Mouse (Mus musculus) myocyte (in vitro differentiated cells): Measurements from ENCODE around the gene Tigd2. TPM values are rescaled to one million over a fixed set of nuclear protein-coding genes. Genes with fewer than 3 reads are reported as not detected.

ENCODE experiments used
- H3K27me3 ChIP-seq: one replicate; pipeline ENCODE4 v1.6.1; 2011; ENCODE audit not compliant: control insufficient read depth, insufficient read depth, insufficient read length
- H3K36me3 ChIP-seq: one replicate; pipeline ENCODE4 v1.6.1; 2011; ENCODE audit not compliant: control insufficient read depth, insufficient read depth
- H3K4me2 ChIP-seq: one replicate; pipeline ENCODE4 v1.6.1; 2011; ENCODE audit warnings: low read depth, control low read depth
- H3K4me3 ChIP-seq: one replicate; pipeline ENCODE4 v1.5.1; 2011; ENCODE audit warnings: mild to moderate bottlenecking, control low read depth, moderate library complexity
- H3K79me2 ChIP-seq: one replicate; pipeline ENCODE4 v1.6.1; 2011; ENCODE audit not compliant: control insufficient read depth, insufficient read depth
- H3ac ChIP-seq: one replicate; pipeline ENCODE4 v1.6.1; 2011; ENCODE audit not compliant: control insufficient read depth, insufficient read length
- CEBPB ChIP-seq: IDR thresholded peaks from 2 replicates; pipeline ENCODE4 v1.6.1; 2011; ENCODE audit warnings: mild to moderate bottlenecking, moderate library complexity; ENCODE audit not compliant: poor library complexity, insufficient read depth, severe bottlenecking
- E2F4 ChIP-seq: IDR thresholded peaks from one replicate; pipeline ENCODE4 v1.6.1; 2011; ENCODE audit warnings: mild to moderate bottlenecking, control low read depth, moderate library complexity; ENCODE audit not compliant: insufficient read depth
- MAX ChIP-seq: IDR thresholded peaks from one replicate; pipeline ENCODE4 v1.6.1; 2011; ENCODE audit warnings: low read depth, mild to moderate bottlenecking, control low read depth
- MYOD1 ChIP-seq, 3 experiments: IDR thresholded peaks; one replicate each; pipeline ENCODE4 v1.6.1; 2011; ENCODE audit warnings: control low read depth in 2 of 3, low read depth in 2 of 3, mild to moderate bottlenecking in 2 of 3, moderate library complexity in 1 of 3; ENCODE audit not compliant: insufficient read length in 2 of 3, control insufficient read depth in 1 of 3
- MYOG ChIP-seq, 3 experiments: IDR thresholded peaks; one replicate each; pipeline ENCODE4 v1.6.1; 2011; ENCODE audit warnings: control low read depth in 2 of 3, low read depth in 2 of 3, mild to moderate bottlenecking in 2 of 3; ENCODE audit not compliant: insufficient read length in 2 of 3, control insufficient read depth in 1 of 3, insufficient read depth in 1 of 3
- POLR2A ChIP-seq: IDR thresholded peaks from one replicate; pipeline ENCODE4 v1.6.1; 2011; ENCODE audit warnings: low read depth, mild to moderate bottlenecking, control low read depth, moderate library complexity; ENCODE audit not compliant: insufficient read length
- POLR2AphosphoS2 ChIP-seq: IDR thresholded peaks from one replicate; pipeline ENCODE4 v1.6.1; 2011; ENCODE audit warnings: low read depth, control low read depth; ENCODE audit not compliant: insufficient read length
- REST ChIP-seq: IDR thresholded peaks from one replicate; pipeline ENCODE4 v1.6.1; 2011; ENCODE audit warnings: mild to moderate bottlenecking, control low read depth, moderate library complexity; ENCODE audit not compliant: insufficient read depth, insufficient read length
- SRF ChIP-seq: IDR thresholded peaks from one replicate; pipeline ENCODE4 v1.6.1; 2011; ENCODE audit warnings: low read depth; ENCODE audit not compliant: control insufficient read depth, insufficient read length
- TCF12 ChIP-seq: IDR thresholded peaks from one replicate; pipeline ENCODE4 v1.6.1; 2011; ENCODE audit warnings: mild to moderate bottlenecking, control low read depth; ENCODE audit not compliant: poor library complexity, insufficient read depth, severe bottlenecking
- TCF3 ChIP-seq: IDR thresholded peaks from one replicate; pipeline ENCODE4 v1.6.1; 2011; ENCODE audit warnings: low read depth, control low read depth; ENCODE audit not compliant: insufficient read length
- USF1 ChIP-seq: IDR thresholded peaks from one replicate; pipeline ENCODE4 v1.6.1; 2011; ENCODE audit warnings: low read depth, mild to moderate bottlenecking, control low read depth, moderate library complexity
- polyA plus RNA-seq: library from polyadenylated mRNA; unstranded; fragments of >200 nt; fragmentation: generic; extraction: Trizol; gene quantifications from one replicate; pipeline ENCODE4 v1.2.1, GENCODE M21; 2012; ENCODE audit warnings: missing spikeins

Gene Tigd2
- polyA plus RNA-seq: 5.1 TPM

- H3ac ChIP-seq: peak within 1 kb of the TSS; percentile 34
- TF ChIP-seq REST (no peak), POLR2AphosphoS2 (peak; percentile 91), CEBPB (no peak), POLR2A (peak; percentile 94), SRF (peak; percentile 52), MYOD1 (IDR thresholded peaks at IDR 0.05; ENCODE audit: control insufficient read depth in 1 of 3, insufficient read length in 2 of 3, low read depth in 2 of 3) (no peak), E2F4 (peak; percentile 3), MAX (no peak)
- peak within 1 kb of the TSS; percentile 63 for H3K4me3 ChIP-seq
Measured at GRCm38 (mm10) chr6:59208685-59209298, at the start of gene Tigd2. Gene Tigd2 (plus strand): TSS chr6:59208870.

GRCm38 (mm10) chr6:59161801-59162478, 46.7 kb upstream of the Tigd2 start:
- no peak for TF ChIP-seq MAX
- TF ChIP-seq MYOD1 (IDR thresholded peaks at IDR 0.05; ENCODE audit: control insufficient read depth in 1 of 3, insufficient read length in 2 of 3, low read depth in 2 of 3): no peak
- TF ChIP-seq POLR2A: no peak
- no peak for TF ChIP-seq CEBPB
- TF ChIP-seq USF1: no peak
- no peak for TF ChIP-seq TCF3
- TF ChIP-seq E2F4: no peak
- no peak for TF ChIP-seq TCF12
- Histone ChIP-seq H3K4me2 (no peak overlapping the region), H3K4me3 (no peak overlapping the region), H3ac (no peak overlapping the region), H3K36me3 (no peaks in the 10 kb centered on the region), H3K79me2 (no peaks in the 10 kb centered on the region), H3K27me3 (no peaks in the 10 kb centered on the region)

More at GRCm38 (mm10) chr6:59208685-59209298, at the start of gene Tigd2:
- H3K36me3 ChIP-seq: no peaks in the 10 kb centered on the region
- peak within 1 kb of the TSS; percentile 72 for H3K4me2 ChIP-seq
- no peaks in the 10 kb centered on the region for H3K79me2 ChIP-seq
- no peaks in the 10 kb centered on the region for H3K27me3 ChIP-seq

DNA sequence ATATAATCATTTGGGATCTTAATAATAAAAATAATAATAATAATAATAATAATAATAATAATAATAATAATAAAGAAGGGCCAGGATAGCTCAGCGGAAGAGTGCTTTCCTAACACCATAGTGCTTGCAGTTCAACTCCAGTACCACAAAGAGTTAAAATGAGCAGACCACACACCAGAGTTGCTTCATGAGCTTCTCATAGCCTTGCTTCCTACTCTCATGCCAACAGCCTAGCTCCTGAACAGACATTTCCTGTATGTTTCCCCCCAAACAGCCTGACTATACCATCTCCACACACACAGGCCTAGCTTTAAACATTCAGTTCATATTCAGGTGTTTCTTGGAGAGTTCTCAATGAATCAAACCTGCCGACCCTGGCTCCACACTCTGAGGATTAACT, 45.8 kb upstream of the Tigd2 start:
- no peak overlapping the region for H3K4me2 ChIP-seq
- TF ChIP-seq POLR2AphosphoS2: no peak
- TF ChIP-seq CEBPB: no peak
- no peak for TF ChIP-seq TCF12
- TF ChIP-seq E2F4: no peak
- no peak for TF ChIP-seq USF1
- no peak for TF ChIP-seq MYOG (IDR thresholded peaks at IDR 0.05; ENCODE audit: control insufficient read depth in 1 of 3, insufficient read depth in 1 of 3, insufficient read length in 2 of 3, low read depth in 2 of 3)
- no peak for TF ChIP-seq MYOD1 (IDR thresholded peaks at IDR 0.05; ENCODE audit: control insufficient read depth in 1 of 3, insufficient read length in 2 of 3, low read depth in 2 of 3)
- no peak for TF ChIP-seq SRF
- TF ChIP-seq REST: no peak
- no peak for TF ChIP-seq MAX
- TF ChIP-seq TCF3: no peak
- no peak for TF ChIP-seq POLR2A
- H3K36me3 ChIP-seq: no peaks in the 10 kb centered on the region
- no peak overlapping the region for H3ac ChIP-seq
- no peaks in the 10 kb centered on the region for H3K79me2 ChIP-seq
- no peak overlapping the region for H3K4me3 ChIP-seq
- no peaks in the 10 kb centered on the region for H3K27me3 ChIP-seq

- no peaks in the 10 kb centered on the region for H3K27me3 ChIP-seq
- no peak overlapping the region for H3K4me2 ChIP-seq
- H3K79me2 ChIP-seq: no peaks in the 10 kb centered on the region
- no peak overlapping the region for H3K4me3 ChIP-seq
- no peaks in the 10 kb centered on the region for H3K36me3 ChIP-seq
- no peak for TF ChIP-seq MYOG (IDR thresholded peaks at IDR 0.05; ENCODE audit: control insufficient read depth in 1 of 3, insufficient read depth in 1 of 3, insufficient read length in 2 of 3, low read depth in 2 of 3)
- TF ChIP-seq REST: no peak
- TF ChIP-seq E2F4: no peak
- TF ChIP-seq CEBPB: no peak
- no peak for TF ChIP-seq SRF
- TF ChIP-seq MAX: no peak
- no peak for TF ChIP-seq POLR2AphosphoS2
- no peak overlapping the region for H3ac ChIP-seq
Measured at GRCm38 (mm10) chr6:59163407-59163806, 45.3 kb upstream of the Tigd2 start.

DNA sequence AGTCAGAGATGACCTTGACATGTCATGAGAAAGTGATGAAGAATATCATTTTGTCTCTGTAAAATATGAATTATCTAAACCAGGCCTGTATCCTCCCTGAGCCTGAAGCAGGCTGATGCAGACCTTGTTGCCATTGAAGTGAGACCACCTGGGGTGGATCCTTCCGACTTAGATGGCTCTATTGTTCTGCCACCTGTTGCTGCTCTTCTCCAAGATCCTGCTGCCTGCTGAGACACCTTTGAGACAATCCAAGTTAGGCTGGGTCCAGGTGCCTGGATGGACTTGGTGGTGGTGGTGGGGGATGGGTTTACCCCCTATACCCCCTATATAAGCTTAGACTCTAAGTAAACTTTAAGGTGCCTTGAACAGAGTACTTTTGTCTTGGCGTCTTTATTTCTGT, 39.7 kb upstream of the Tigd2 start:
- Histone ChIP-seq H3K27me3 (no peaks in the 10 kb centered on the region), H3K4me2 (no peak overlapping the region), H3ac (no peak overlapping the region), H3K4me3 (no peak overlapping the region), H3K36me3 (no peaks in the 10 kb centered on the region), H3K79me2 (no peaks in the 10 kb centered on the region)
- TF ChIP-seq POLR2A (no peak), MAX (no peak), POLR2AphosphoS2 (no peak), MYOG (IDR thresholded peaks at IDR 0.05; ENCODE audit: control insufficient read depth in 1 of 3, insufficient read depth in 1 of 3, insufficient read length in 2 of 3, low read depth in 2 of 3) (no peak), TCF3 (no peak), SRF (no peak), MYOD1 (IDR thresholded peaks at IDR 0.05; ENCODE audit: control insufficient read depth in 1 of 3, insufficient read length in 2 of 3, low read depth in 2 of 3) (no peak), TCF12 (no peak), CEBPB (no peak), USF1 (no peak), E2F4 (no peak)
